Mouse (Mus musculus): ENCODE data around the gene Sspo.

DNA sequence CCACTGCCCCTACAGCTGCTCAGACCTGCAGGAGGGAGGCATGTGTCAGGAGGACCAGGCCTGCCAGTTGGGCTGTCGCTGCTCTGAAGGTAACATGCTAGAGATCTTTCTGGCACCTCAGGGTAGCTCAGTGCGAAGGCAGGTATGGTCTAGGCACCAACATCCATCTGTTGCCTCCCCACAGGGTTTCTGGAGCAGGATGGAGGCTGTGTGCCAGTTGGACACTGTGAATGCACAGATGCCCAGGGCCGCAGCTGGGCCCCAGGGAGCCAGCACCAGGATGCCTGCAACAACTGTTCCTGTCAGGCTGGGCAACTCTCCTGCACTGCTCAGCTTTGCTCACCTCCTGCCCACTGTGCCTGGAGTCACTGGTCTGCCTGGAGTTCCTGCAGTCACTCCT, 41.7 kb downstream of the Sspo start:
- no peak for TF ChIP-seq HCFC1 (IDR thresholded peaks at IDR 0.05; ENCODE audit: borderline replicate concordance, insufficient read depth, low read length)
- TF ChIP-seq MAFK (IDR thresholded peaks at IDR 0.05; ENCODE audit: insufficient read depth, low read depth, low read length): no peak
- no peak for TF ChIP-seq ZNF384 (IDR thresholded peaks at IDR 0.05; ENCODE audit: low read depth, low read length)
- no peak for TF ChIP-seq CHD2 (IDR thresholded peaks at IDR 0.05; ENCODE audit: low read depth, low read length)
- no peak for TF ChIP-seq ZC3H11A (IDR thresholded peaks at IDR 0.05; ENCODE audit: borderline replicate concordance, low read depth, low read length)

All from ES-E14 (cell line).